Mouse (Mus musculus) MEL (cell line): ENCODE data around the gene 1110008L16Rik. TPM values are rescaled to one million over a fixed set of nuclear protein-coding genes. Genes with fewer than 3 reads are reported as not detected.
"Not testable (repeated sequence)": the region's sequence is repeated elsewhere in the genome, so short reads cannot be mapped to it uniquely, and the experiment has no call there.

Source experiments
- DNase-seq: peaks from one replicate; pipeline ENCODE4 v3.0.0; 2011; ENCODE audit warnings: low read depth, low spot score
- H3K27ac ChIP-seq: 2 replicates; pipeline ENCODE4 v1.5.1; 2012; ENCODE audit warnings: low read depth, mild to moderate bottlenecking, control low read depth, low read length, moderate library complexity; ENCODE audit not compliant: control insufficient read depth
- H3K27me3 ChIP-seq, 2 experiments: fragments of 150-350 bp in 1 of 2; sonication (generic) in 1 of 2; 2 replicates each; pipeline ENCODE4 v1.6.1; 2012; ENCODE audit warnings: low read length in 2 of 2, mild to moderate bottlenecking in 2 of 2, improper control_type of control experiment in 1 of 2, moderate library complexity in 1 of 2; ENCODE audit not compliant: insufficient read depth in 2 of 2, control insufficient read depth in 1 of 2
- H3K36me3 ChIP-seq, 2 experiments: 2 replicates each; pipeline ENCODE4 v1.6.1; 2012 to 2014; ENCODE audit warnings: low read length in 2 of 2, improper control_type of control experiment in 1 of 2, inconsistent platforms in 1 of 2, mild to moderate bottlenecking in 1 of 2; ENCODE audit not compliant: insufficient read depth in 2 of 2, control insufficient read depth in 1 of 2
- H3K4me1 ChIP-seq, 2 experiments: fragments of 150-350 bp in 1 of 2; sonication (generic) in 1 of 2; 2 replicates each; pipeline ENCODE4 v1.6.1; 2012; ENCODE audit warnings: low read length in 2 of 2, improper control_type of control experiment in 1 of 2, mild to moderate bottlenecking in 1 of 2; ENCODE audit not compliant: insufficient read depth in 2 of 2, control insufficient read depth in 1 of 2
- H3K4me3 ChIP-seq, 2 experiments: fragments of 150-350 bp in 1 of 2; sonication (generic) in 1 of 2; 2 replicates each; pipeline ENCODE4 v1.5.1; 2012; ENCODE audit warnings: low read depth in 2 of 2, low read length in 2 of 2, mild to moderate bottlenecking in 2 of 2, moderate library complexity in 2 of 2, control low read depth in 1 of 2, improper control_type of control experiment in 1 of 2; ENCODE audit not compliant: control insufficient read depth in 1 of 2, insufficient read depth in 1 of 2
- H3K79me2 ChIP-seq: 2 replicates; pipeline ENCODE4 v1.6.1; 2012; ENCODE audit warnings: mild to moderate bottlenecking, low read length, moderate library complexity; ENCODE audit not compliant: control insufficient read depth, poor library complexity, insufficient read depth
- H3K9ac ChIP-seq: 2 replicates; pipeline ENCODE4 v1.6.1; 2012; ENCODE audit warnings: low read depth, mild to moderate bottlenecking, control low read depth, low read length, moderate library complexity; ENCODE audit not compliant: control insufficient read depth, poor library complexity, severe bottlenecking
- H3K9me3 ChIP-seq: fragments of 150-350 bp; sonication (generic); replicated peaks from 2 replicates; pipeline ENCODE4 v1.6.1; 2012; ENCODE audit warnings: mild to moderate bottlenecking, low read length, improper control_type of control experiment, moderate library complexity; ENCODE audit not compliant: insufficient read depth
- BHLHE40 ChIP-seq: IDR thresholded peaks from 2 replicates; pipeline ENCODE4 v1.6.1; 2012; ENCODE audit warnings: low read depth, mild to moderate bottlenecking, inconsistent platforms, low read length, improper control_type of control experiment, borderline replicate concordance
- CHD1 ChIP-seq: IDR thresholded peaks from 2 replicates; pipeline ENCODE4 v1.6.1; 2012; ENCODE audit warnings: low read depth, mild to moderate bottlenecking, inconsistent platforms, low read length, improper control_type of control experiment
- E2F4 ChIP-seq: IDR thresholded peaks from 2 replicates; pipeline ENCODE4 v1.6.1; 2011; ENCODE audit warnings: low read depth, low read length, improper control_type of control experiment, borderline replicate concordance
- EP300 ChIP-seq, 2 experiments: IDR thresholded peaks; 2 replicates each; pipeline ENCODE4 v1.6.1; 2011; ENCODE audit warnings: improper control_type of control experiment in 2 of 2, low read length in 2 of 2, low read depth in 1 of 2, mild to moderate bottlenecking in 1 of 2
- ETS1 ChIP-seq: IDR thresholded peaks from 2 replicates; pipeline ENCODE4 v1.6.1; 2012; ENCODE audit warnings: low read depth, mild to moderate bottlenecking, inconsistent platforms, low read length, improper control_type of control experiment, moderate library complexity
- GABPA ChIP-seq: IDR thresholded peaks from 2 replicates; pipeline ENCODE4 v1.6.1; 2012; ENCODE audit warnings: low read depth, mild to moderate bottlenecking, inconsistent platforms, low read length, improper control_type of control experiment, moderate library complexity
- GATA1 ChIP-seq: IDR thresholded peaks from 2 replicates; pipeline ENCODE4 v1.6.1; 2011; ENCODE audit warnings: low read depth, low read length, improper control_type of control experiment
- KAT2A ChIP-seq: conservative IDR thresholded peaks from 2 replicates; pipeline ENCODE4 v1.6.1; 2012; ENCODE audit warnings: low read depth, low read length, improper control_type of control experiment, inconsistent platforms
- MAFK ChIP-seq: IDR thresholded peaks from 2 replicates; pipeline ENCODE4 v1.6.1; 2011; ENCODE audit warnings: low read depth, mild to moderate bottlenecking, low read length, improper control_type of control experiment, borderline replicate concordance
- MYB ChIP-seq: IDR thresholded peaks from 2 replicates; pipeline ENCODE4 v1.6.1; 2011; ENCODE audit warnings: mild to moderate bottlenecking, low read depth, low read length, improper control_type of control experiment
- SIN3A ChIP-seq: IDR thresholded peaks from 2 replicates; pipeline ENCODE4 v1.6.1; 2012; ENCODE audit warnings: low read length, improper control_type of control experiment, inconsistent platforms
- USF1 ChIP-seq: IDR thresholded peaks from 2 replicates; pipeline ENCODE4 v1.6.1; 2014; ENCODE audit warnings: low read depth, mild to moderate bottlenecking, inconsistent platforms, low read length, improper control_type of control experiment, moderate library complexity
- ZC3H11A ChIP-seq: IDR thresholded peaks from 2 replicates; pipeline ENCODE4 v1.6.1; 2012; ENCODE audit warnings: low read depth, mild to moderate bottlenecking, inconsistent platforms, low read length, improper control_type of control experiment
- ZMIZ1 ChIP-seq: IDR thresholded peaks from 2 replicates; pipeline ENCODE4 v1.6.1; 2012; ENCODE audit warnings: low read depth, mild to moderate bottlenecking, inconsistent platforms, low read length, improper control_type of control experiment, moderate library complexity
- ZNF384 ChIP-seq: IDR thresholded peaks from 2 replicates; pipeline ENCODE4 v1.6.1; 2012; ENCODE audit warnings: low read depth, mild to moderate bottlenecking, inconsistent platforms, low read length, improper control_type of control experiment
- polyA plus RNA-seq, 2 experiments: library from polyadenylated mRNA; stranded (reverse) in 1 of 2; unstranded in 1 of 2; fragments of >175 nt in 1 of 2; fragments of >200 nt in 1 of 2; gene quantifications; 2 replicates each; pipeline versions ENCODE4 v1.2.1 to v1.2.4; 2012; ENCODE audit warnings: low replicate concordance in 2 of 2, low read depth in 1 of 2; ENCODE audit not compliant: insufficient read length in 2 of 2, insufficient read depth in 1 of 2, missing spikeins in 1 of 2
- total RNA-seq: library from RNA; depleted of rRNA; stranded (reverse); fragments of 300-350 nt; gene quantifications from 2 replicates; pipeline ENCODE4 v1.2.3, GENCODE M21; 2012

1110008L16Rik gene
- total and polyA plus RNA-seq, 3 experiments: 24.9 to 26.2 TPM; not detected in 1

DNA sequence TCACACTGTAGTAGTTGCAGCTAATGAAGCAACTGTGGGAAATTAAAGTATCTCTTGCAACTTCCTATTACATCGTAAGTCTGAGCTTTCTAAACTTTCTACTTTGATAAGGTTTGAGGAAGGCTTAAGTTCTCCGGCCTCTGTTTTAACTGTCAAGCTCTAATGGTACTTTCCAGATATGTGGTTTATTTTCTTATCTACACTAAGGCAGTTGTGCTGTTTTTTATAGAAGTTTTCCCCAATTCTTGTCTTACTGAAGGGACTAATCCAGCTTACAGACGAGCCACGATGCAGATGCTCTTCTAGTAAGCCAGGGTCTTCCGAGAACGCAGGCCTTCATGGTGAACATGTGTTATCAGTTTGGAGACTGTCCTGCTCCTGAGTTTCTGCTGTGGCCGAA is 30.0 kb downstream of the 1110008L16Rik start (continued):
- TF ChIP-seq E2F4 (no peak; the same call in 1 of the 2 replicates), ZMIZ1 (no peak; the same call in 1 of the 2 replicates)
- TF ChIP-seq, all 39 proteins: peak for 22

- Histone ChIP-seq H3K27ac (no peak overlapping the region), H3K36me3 (peaks cover 4 to 19% of the 10 kb centered on the region in 2 experiments; a peak in 3 of 4 replicates), H3K9me3 (no peaks in the 10 kb centered on the region), H3K9ac (no peak overlapping the region), H3K4me1 (peaks cover 15 to 16% of the 10 kb centered on the region in 2 experiments), H3K4me3 (no peak overlapping the region), H3K27me3 (no peaks in the 10 kb centered on the region), H3K79me2 (no peaks in the 10 kb centered on the region)
- no peak for TF ChIP-seq ZC3H11A
- no peak for TF ChIP-seq CHD1
- TF ChIP-seq BHLHE40: no peak
- TF ChIP-seq USF1: no peak
- no peak for TF ChIP-seq GABPA
- TF ChIP-seq KAT2A: no peak
- no peak for TF ChIP-seq MAFK
- DNase-seq: no peak
Measured at GRCm38 (mm10) chr12:55333662-55334061, 34.3 kb downstream of the 1110008L16Rik start.

- TF ChIP-seq ZNF384: 0 out of 2 replicates have a peak, but pooled peaks have one; percentile 52
- TF ChIP-seq, all 39 proteins: peak for 1; not testable (repeated sequence) for 38
- H3K27me3 ChIP-seq, H3K36me3 ChIP-seq, DNase-seq, H3K9ac ChIP-seq, H3K4me1 ChIP-seq, H3K27ac ChIP-seq, H3K9me3 ChIP-seq, H3K4me3 ChIP-seq, H3K79me2 ChIP-seq: not testable (repeated sequence)
Measured at GRCm38 (mm10) chr12:55338490-55338889, 39.1 kb downstream of the 1110008L16Rik start.

DNA sequence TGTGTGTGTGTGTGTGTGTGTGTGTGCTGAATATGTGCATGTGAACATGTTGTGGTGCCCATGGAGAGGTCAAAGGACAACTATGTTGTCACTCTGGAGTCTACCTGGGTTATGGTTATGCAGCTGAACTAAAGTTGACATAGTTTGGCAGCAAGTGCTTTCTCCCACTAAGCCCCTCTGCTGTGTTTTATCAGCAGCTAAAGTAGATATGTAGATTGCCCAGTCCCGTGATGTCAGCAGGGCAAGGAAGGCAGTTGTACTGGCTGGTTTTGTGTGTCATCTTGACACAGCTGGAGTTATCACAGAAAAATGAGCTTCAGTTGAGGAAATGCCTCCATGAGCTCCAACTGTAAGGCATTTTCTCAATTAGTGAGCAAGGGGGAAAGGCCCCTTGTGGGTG is 43.7 kb downstream of the 1110008L16Rik start:
- Histone ChIP-seq H3K9ac (0 out of 2 replicates have a peak overlapping the region, but pooled peaks have one; percentile 17), H3K27ac (peak overlapping the region; percentile 79), H3K4me1 (peaks cover 15 to 17% of the 10 kb centered on the region in 2 experiments), H3K36me3 (peaks cover 0 to 19% of the 10 kb centered on the region in 2 experiments)
- peak; percentile 66 for DNase-seq
- H3K4me3 ChIP-seq, H3K27me3 ChIP-seq, H3K79me2 ChIP-seq, H3K9me3 ChIP-seq: not testable (repeated sequence)
- TF ChIP-seq MYB (0 out of 2 replicates have a peak, but pooled peaks have one; percentile 33), BHLHE40 (peak; percentile 73; the same call in 1 of the 2 replicates), ETS1 (peak; percentile 87), SIN3A (peak; percentile 49; the same call in 1 of the 2 replicates), GATA1 (peak; percentile 64), USF1 (peak; percentile 51; the same call in 1 of the 2 replicates), EP300 (IDR thresholded peaks at IDR 0.05; ENCODE audit: low read depth in 1 of 2, low read length in 2 of 2) (peak; percentile 56 to 58; a peak in 3 of 4 replicates)
